Mouse (Mus musculus) brown adipose tissue, adult 24 weeks (tissue): ENCODE measurements around the gene Prpsap1. TPM values are rescaled to one million over a fixed set of nuclear protein-coding genes. Genes with fewer than 3 reads are reported as not detected.
A peak's percentile ranks its signal among the peaks of the same experiment; 100 is the strongest.

Experiments used
- H3K27ac ChIP-seq: fragments of 200-500 bp; replicated peaks from 2 replicates; pipeline ENCODE4 v1.5.1; 2012; ENCODE audit warnings: low read depth, mild to moderate bottlenecking, low read length
- H3K4me1 ChIP-seq: fragments of 200-500 bp; 2 replicates; pipeline ENCODE4 v1.6.1; 2012; ENCODE audit warnings: low read length, mixed read lengths; ENCODE audit not compliant: control insufficient read depth, insufficient read depth, insufficient read length
- H3K4me3 ChIP-seq: fragments of 200-500 bp; 2 replicates; pipeline ENCODE4 v1.5.1; 2012; ENCODE audit warnings: low read depth, mild to moderate bottlenecking, low read length, moderate library complexity; ENCODE audit not compliant: insufficient read depth
- polyA plus RNA-seq: library from polyadenylated mRNA; stranded (reverse); fragments of >200 nt; gene quantifications from 2 replicates; pipeline ENCODE4 v1.2.4, GENCODE M21; 2012; ENCODE audit not compliant: missing spikeins, insufficient read depth, insufficient read length

Prpsap1 gene
- polyA plus RNA-seq, 1 experiment, result 19.2 TPM

DNA sequence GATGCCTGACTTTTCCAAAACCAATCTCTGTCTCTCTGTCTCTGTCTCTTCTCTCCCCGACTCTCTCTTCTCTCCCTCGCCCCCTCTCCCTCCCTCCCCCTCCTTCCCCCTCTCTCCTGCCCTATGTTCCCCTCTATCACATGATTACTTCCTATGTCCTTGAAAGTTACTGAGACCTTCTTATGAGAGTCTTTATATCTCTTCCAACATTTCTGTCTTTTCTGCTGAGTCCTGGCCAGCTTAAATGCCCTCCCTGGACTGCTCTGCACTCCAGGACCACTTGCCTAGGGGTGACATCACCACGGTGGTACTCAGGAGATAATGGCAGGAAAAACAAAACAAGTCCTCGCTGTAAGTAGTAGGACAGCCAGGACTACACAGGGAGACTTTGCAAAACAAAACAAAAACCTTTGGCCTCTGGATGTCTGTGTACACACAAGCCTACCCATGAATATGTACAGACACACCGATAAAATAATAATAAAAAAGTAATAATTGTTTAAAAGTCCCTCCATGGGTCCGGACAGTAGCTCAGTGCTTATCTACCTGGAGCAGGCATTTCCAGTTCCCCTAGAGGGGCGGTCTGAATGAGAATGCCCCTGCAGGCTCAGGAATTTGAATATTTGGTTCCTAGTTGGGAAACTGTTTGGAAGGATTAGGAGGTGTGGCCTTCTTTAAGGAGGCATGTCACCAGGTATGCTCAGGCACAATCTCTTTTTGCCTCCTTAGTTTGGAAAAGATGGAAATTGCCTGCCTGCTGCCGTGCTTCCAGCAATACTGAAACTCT is 69.2 kb downstream of the Prpsap1 start:
- Histone ChIP-seq H3K4me3 (no peak overlapping the region), H3K4me1 (peaks cover 4% of the 10 kb centered on the region; the same call in 1 of the 2 replicates), H3K27ac (peak overlapping the region; percentile 74)

DNA sequence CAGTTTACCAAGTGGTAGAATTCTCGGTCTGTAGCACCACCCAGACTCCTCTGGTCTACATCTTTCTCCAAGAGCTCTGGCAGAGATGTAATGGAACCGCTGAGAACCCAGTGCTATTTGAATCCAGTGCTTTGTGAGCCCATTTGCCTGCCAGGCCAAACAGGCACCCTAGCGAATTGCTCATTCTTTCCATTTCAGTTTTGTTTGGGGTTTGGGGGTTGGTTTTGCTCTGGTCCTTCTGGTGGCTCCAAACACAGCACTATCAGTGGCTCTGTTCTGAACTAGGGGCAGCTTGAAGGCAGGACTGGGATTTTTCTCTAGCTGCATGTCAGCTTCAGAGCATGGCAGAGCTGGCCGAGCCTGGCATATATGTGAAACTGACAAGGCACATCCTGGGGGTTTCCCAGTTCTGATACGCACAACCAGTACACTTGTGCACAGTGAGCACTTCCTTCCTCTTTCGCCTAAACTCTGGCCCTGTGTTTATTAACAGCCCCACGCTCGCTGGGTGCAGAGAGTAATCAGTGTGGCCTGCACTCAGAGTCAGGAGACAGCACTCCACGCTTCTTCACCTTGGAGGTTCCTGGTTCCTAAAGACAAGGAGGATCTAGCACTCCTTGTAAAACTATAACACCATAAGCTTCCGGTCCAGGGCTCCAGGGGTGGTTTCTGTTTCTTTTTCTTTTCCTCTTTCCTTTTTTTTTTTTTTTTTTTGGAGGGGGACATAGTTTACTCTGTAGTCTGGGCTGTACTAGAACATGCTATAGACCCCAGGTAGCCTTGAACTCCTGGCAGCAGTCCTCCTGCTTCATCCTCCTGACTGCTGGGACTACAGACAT is 70.0 kb downstream of the Prpsap1 start:
- H3K4me1 ChIP-seq, result peaks cover 4% of the 10 kb centered on the region; the same call in 1 of the 2 replicates
- no peak overlapping the region for H3K4me3 ChIP-seq
- peak overlapping the region; percentile 74 for H3K27ac ChIP-seq

DNA sequence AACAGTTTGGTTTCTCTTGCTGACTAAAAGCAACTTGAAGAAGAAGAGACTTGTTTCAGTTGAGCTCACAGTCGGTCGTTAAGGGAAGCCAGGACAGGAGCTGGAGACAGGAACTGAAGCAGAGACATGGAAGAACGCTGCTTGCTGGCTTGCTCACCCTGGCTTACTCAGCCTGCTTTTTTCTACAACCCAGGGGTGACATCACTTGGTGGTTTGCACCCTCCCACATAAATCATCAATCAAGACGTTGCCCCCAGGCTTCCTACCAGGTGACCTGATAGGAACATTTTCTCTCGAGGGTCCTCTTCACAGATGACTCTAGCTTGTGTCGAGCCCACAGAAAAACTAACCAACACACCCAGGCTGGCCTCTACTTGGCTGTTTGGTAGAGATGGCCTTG is 70.8 kb downstream of the Prpsap1 start:
- no peak overlapping the region for H3K4me3 ChIP-seq
- peaks cover 4% of the 10 kb centered on the region; the same call in 1 of the 2 replicates for H3K4me1 ChIP-seq
- no peak overlapping the region for H3K27ac ChIP-seq

DNA sequence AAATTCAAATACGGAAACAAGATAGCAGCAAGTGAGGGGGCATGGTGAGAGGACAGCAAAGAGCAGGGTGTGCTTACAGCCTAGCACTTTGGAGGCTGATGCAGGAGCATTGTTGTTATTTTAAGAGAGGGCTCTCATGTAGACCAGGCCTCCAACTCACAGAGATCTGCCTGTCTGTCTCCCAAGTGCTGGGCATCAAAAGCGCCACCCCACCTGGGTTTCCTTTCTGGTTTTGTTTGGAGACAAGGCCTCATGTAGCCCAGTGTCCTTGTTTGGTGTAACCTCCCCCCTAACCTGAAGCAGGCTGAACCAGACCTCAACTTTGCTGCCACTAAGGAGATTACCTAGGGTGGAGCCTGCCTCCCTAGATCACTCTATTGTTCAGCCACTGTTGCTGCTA is 71.4 kb downstream of the Prpsap1 start:
- no peak overlapping the region for H3K4me3 ChIP-seq

DNA sequence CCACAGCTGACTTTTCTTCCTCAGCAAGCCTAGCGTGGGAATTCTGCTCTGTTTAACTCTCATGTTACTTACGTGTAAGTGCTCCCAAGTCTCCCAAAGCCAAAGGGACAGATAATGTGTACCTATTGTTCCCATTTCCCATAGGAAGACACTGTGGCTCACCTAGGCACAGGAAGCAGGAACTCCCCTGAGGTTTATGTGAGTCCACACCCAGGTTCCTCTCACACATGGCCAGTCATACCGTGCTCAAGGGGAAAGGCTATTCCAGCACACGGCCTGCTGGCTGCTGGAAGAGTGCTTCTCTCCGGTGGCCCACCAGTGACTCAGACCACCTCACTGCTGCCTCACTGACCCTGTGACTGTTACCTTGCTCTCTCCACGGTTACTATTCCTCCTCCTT is 72.9 kb downstream of the Prpsap1 start:
- no peak overlapping the region for H3K27ac ChIP-seq
- peaks cover 4% of the 10 kb centered on the region; the same call in 1 of the 2 replicates for H3K4me1 ChIP-seq

More for the DNA sequence above, 71.4 kb downstream of the Prpsap1 start:
- Histone ChIP-seq H3K4me1 (peaks cover 4% of the 10 kb centered on the region; the same call in 1 of the 2 replicates), H3K27ac (no peak overlapping the region)

More for the DNA sequence above, 72.9 kb downstream of the Prpsap1 start:
- H3K4me3 ChIP-seq, result no peak overlapping the region

Other genes with a start within 250 kb of the Prpsap1 start
- 23.4 and 31.3 TPM in 2 replicates for gene Srp68, start 220.0 kb downstream of the Prpsap1 start, polyA plus RNA-seq
- gene Galr2, start 213.3 kb downstream of the Prpsap1 start, polyA plus RNA-seq, result not detected in 2 replicates
- gene Exoc7, start 187.0 kb downstream of the Prpsap1 start, polyA plus RNA-seq, result 61.2 and 74.2 TPM in 2 replicates
- not detected in 2 replicates for gene Foxj1, start 158.8 kb downstream of the Prpsap1 start, polyA plus RNA-seq
- 0.67 TPM in 1 of 2 replicates, not detected in the other for gene Rnf157, start 81.2 kb downstream of the Prpsap1 start, polyA plus RNA-seq
- gene Ubald2, start 60.1 kb downstream of the Prpsap1 start, polyA plus RNA-seq, result 29.8 and 38.4 TPM in 2 replicates
- not detected in 2 replicates for gene Qrich2, start 28.0 kb downstream of the Prpsap1 start, polyA plus RNA-seq
- not detected in 2 replicates for gene Sphk1, start 36.7 kb upstream of the Prpsap1 start, polyA plus RNA-seq
- gene Ube2o, start 87.2 kb upstream of the Prpsap1 start, polyA plus RNA-seq, result 7.1 and 7.8 TPM in 2 replicates
- gene Aanat, start 92.2 kb upstream of the Prpsap1 start, polyA plus RNA-seq, result not detected in 2 replicates
- 4.4 and 8.2 TPM in 2 replicates for gene Rhbdf2, start 132.8 kb upstream of the Prpsap1 start, polyA plus RNA-seq
- gene Prcd, start 159.3 kb upstream of the Prpsap1 start, polyA plus RNA-seq, result 1.5 TPM in 1 of 2 replicates, not detected in the other
- gene Cygb, start 160.1 kb upstream of the Prpsap1 start, polyA plus RNA-seq, result 13.4 and 18.7 TPM in 2 replicates